Mouse (Mus musculus): ENCODE measurements around the gene Arhgap10. TPM values are rescaled to one million over a fixed set of nuclear protein-coding genes. Genes with fewer than 3 reads are reported as not detected.

Arhgap10 gene
- polyA plus RNA-seq, 1 experiment = 0.32 TPM

- Histone ChIP-seq H3K27me3 (ENCODE audit: control insufficient read depth) (no peaks in the 10 kb centered on the region), H3K36me3 (ENCODE audit: control insufficient read depth) (no peaks in the 10 kb centered on the region), H3K9me3 (ENCODE audit: control insufficient read depth, low read length) (no peaks in the 10 kb centered on the region), H3K4me1 (ENCODE audit: control insufficient read depth) (no peaks in the 10 kb centered on the region), H3K4me3 (replicated peaks) (no peak overlapping the region)
- no peak for TF ChIP-seq GATA1 (IDR thresholded peaks at IDR 0.05; ENCODE audit: low read length)
Measured at GRCm38 (mm10) chr8:77458575-77458974, 59.2 kb downstream of the Arhgap10 start.

GRCm38 (mm10) chr8:77456263-77456662 is 61.5 kb downstream of the Arhgap10 start:
- TF ChIP-seq TAL1 (IDR thresholded peaks at IDR 0.05; ENCODE audit: low read length) (no peak), GATA1 (IDR thresholded peaks at IDR 0.05; ENCODE audit: low read length) (no peak)
- Histone ChIP-seq H3K36me3 (ENCODE audit: control insufficient read depth) (no peaks in the 10 kb centered on the region), H3K4me3 (replicated peaks) (no peak overlapping the region), H3K4me1 (ENCODE audit: control insufficient read depth) (no peaks in the 10 kb centered on the region), H3K9me3 (ENCODE audit: control insufficient read depth, low read length) (no peaks in the 10 kb centered on the region), H3K27me3 (ENCODE audit: control insufficient read depth) (no peaks in the 10 kb centered on the region)

GRCm38 (mm10) chr8:77453836-77454235 is 63.9 kb downstream of the Arhgap10 start:
- no peak for TF ChIP-seq TAL1 (IDR thresholded peaks at IDR 0.05; ENCODE audit: low read length)
- TF ChIP-seq GATA1 (IDR thresholded peaks at IDR 0.05; ENCODE audit: low read length) = no peak
- Histone ChIP-seq H3K4me1 (ENCODE audit: control insufficient read depth) (no peaks in the 10 kb centered on the region), H3K36me3 (ENCODE audit: control insufficient read depth) (no peaks in the 10 kb centered on the region), H3K4me3 (replicated peaks) (no peak overlapping the region), H3K27me3 (ENCODE audit: control insufficient read depth) (no peaks in the 10 kb centered on the region), H3K9me3 (ENCODE audit: control insufficient read depth, low read length) (peaks cover 2% of the 10 kb centered on the region; the same call in 1 of the 2 replicates)

- Histone ChIP-seq H3K4me3 (replicated peaks) (no peak overlapping the region), H3K9me3 (ENCODE audit: control insufficient read depth, low read length) (peaks cover 2% of the 10 kb centered on the region; the same call in 1 of the 2 replicates), H3K27me3 (ENCODE audit: control insufficient read depth) (no peaks in the 10 kb centered on the region), H3K36me3 (ENCODE audit: control insufficient read depth) (no peaks in the 10 kb centered on the region), H3K4me1 (ENCODE audit: control insufficient read depth) (no peaks in the 10 kb centered on the region)
- TF ChIP-seq GATA1 (IDR thresholded peaks at IDR 0.05; ENCODE audit: low read length) = no peak
- TF ChIP-seq TAL1 (IDR thresholded peaks at IDR 0.05; ENCODE audit: low read length) = no peak
Measured at GRCm38 (mm10) chr8:77451466-77452382, 66.0 kb downstream of the Arhgap10 start.

- H3K4me3 ChIP-seq (replicated peaks) = no peak overlapping the region
- peaks cover 2% of the 10 kb centered on the region; the same call in 1 of the 2 replicates for H3K9me3 ChIP-seq (ENCODE audit: control insufficient read depth, low read length)
- no peaks in the 10 kb centered on the region for H3K4me1 ChIP-seq (ENCODE audit: control insufficient read depth)
- no peaks in the 10 kb centered on the region for H3K27me3 ChIP-seq (ENCODE audit: control insufficient read depth)
- TF ChIP-seq GATA1 (IDR thresholded peaks at IDR 0.05; ENCODE audit: low read length) (no peak), TAL1 (IDR thresholded peaks at IDR 0.05; ENCODE audit: low read length) (no peak)
- no peaks in the 10 kb centered on the region for H3K36me3 ChIP-seq (ENCODE audit: control insufficient read depth)
Measured at GRCm38 (mm10) chr8:77451052-77451451, 66.7 kb downstream of the Arhgap10 start.

GRCm38 (mm10) chr8:77446294-77446693 is 71.5 kb downstream of the Arhgap10 start:
- no peak for TF ChIP-seq TAL1 (IDR thresholded peaks at IDR 0.05; ENCODE audit: low read length)
- TF ChIP-seq GATA1 (IDR thresholded peaks at IDR 0.05; ENCODE audit: low read length) = no peak
- H3K4me3 ChIP-seq (replicated peaks) = no peak overlapping the region
- H3K9me3 ChIP-seq (ENCODE audit: control insufficient read depth, low read length) = peaks cover 2% of the 10 kb centered on the region; the same call in 1 of the 2 replicates
- H3K27me3 ChIP-seq (ENCODE audit: control insufficient read depth) = no peaks in the 10 kb centered on the region
- no peaks in the 10 kb centered on the region for H3K36me3 ChIP-seq (ENCODE audit: control insufficient read depth)
- no peaks in the 10 kb centered on the region for H3K4me1 ChIP-seq (ENCODE audit: control insufficient read depth)

GRCm38 (mm10) chr8:77445642-77446041 is 72.1 kb downstream of the Arhgap10 start:
- no peaks in the 10 kb centered on the region for H3K27me3 ChIP-seq (ENCODE audit: control insufficient read depth)
- TF ChIP-seq GATA1 (IDR thresholded peaks at IDR 0.05; ENCODE audit: low read length) (no peak), TAL1 (IDR thresholded peaks at IDR 0.05; ENCODE audit: low read length) (no peak)
- H3K36me3 ChIP-seq (ENCODE audit: control insufficient read depth) = no peaks in the 10 kb centered on the region
- no peaks in the 10 kb centered on the region for H3K4me1 ChIP-seq (ENCODE audit: control insufficient read depth)
- no peak overlapping the region for H3K4me3 ChIP-seq (replicated peaks)
- H3K9me3 ChIP-seq (ENCODE audit: control insufficient read depth, low read length) = peaks cover 2% of the 10 kb centered on the region; the same call in 1 of the 2 replicates

GRCm38 (mm10) chr8:77444166-77444870 is 73.4 kb downstream of the Arhgap10 start:
- Histone ChIP-seq H3K36me3 (ENCODE audit: control insufficient read depth) (no peaks in the 10 kb centered on the region), H3K4me1 (ENCODE audit: control insufficient read depth) (no peaks in the 10 kb centered on the region), H3K27me3 (ENCODE audit: control insufficient read depth) (no peaks in the 10 kb centered on the region), H3K9me3 (ENCODE audit: control insufficient read depth, low read length) (peaks cover 2% of the 10 kb centered on the region; the same call in 1 of the 2 replicates), H3K4me3 (replicated peaks) (no peak overlapping the region)
- TF ChIP-seq GATA1 (IDR thresholded peaks at IDR 0.05; ENCODE audit: low read length) (no peak), TAL1 (IDR thresholded peaks at IDR 0.05; ENCODE audit: low read length) (no peak)

- TF ChIP-seq TAL1 (IDR thresholded peaks at IDR 0.05; ENCODE audit: low read length) (no peak), GATA1 (IDR thresholded peaks at IDR 0.05; ENCODE audit: low read length) (no peak)
- Histone ChIP-seq H3K9me3 (ENCODE audit: control insufficient read depth, low read length) (no peaks in the 10 kb centered on the region), H3K27me3 (ENCODE audit: control insufficient read depth) (no peaks in the 10 kb centered on the region), H3K4me3 (replicated peaks) (no peak overlapping the region), H3K36me3 (ENCODE audit: control insufficient read depth) (no peaks in the 10 kb centered on the region), H3K4me1 (ENCODE audit: control insufficient read depth) (no peaks in the 10 kb centered on the region)
Measured at GRCm38 (mm10) chr8:77442452-77442851, 75.3 kb downstream of the Arhgap10 start.
